Mouse (Mus musculus): ENCODE results near the gene Kif3a.
A peak's percentile ranks its signal among the peaks of the same experiment; 100 is the strongest.
"Not testable (repeated sequence)": the region's sequence is repeated elsewhere in the genome, so short reads cannot be mapped to it uniquely, and the experiment has no call there.

Kif3a gene

GRCm38 (mm10) chr11:53541222-53541621 lies 26.0 kb upstream of the Kif3a start:
- no peak for DNase-seq (ENCODE audit: low read depth in 2 of 2, low spot score in 2 of 2)

- DNase-seq (ENCODE audit: low read depth in 2 of 2, low spot score in 2 of 2) = no peak
Measured at GRCm38 (mm10) chr11:53543021-53543420, 24.2 kb upstream of the Kif3a start.

- DNase-seq (ENCODE audit: low read depth in 2 of 2, low spot score in 2 of 2) = no peak
Measured at GRCm38 (mm10) chr11:53546271-53546670, 20.9 kb upstream of the Kif3a start.

- DNase-seq (ENCODE audit: low read depth in 2 of 2, low spot score in 2 of 2) = no peak
Measured at GRCm38 (mm10) chr11:53547566-53547965, 19.6 kb upstream of the Kif3a start.

GRCm38 (mm10) chr11:53548036-53548605 lies 19.1 kb upstream of the Kif3a start:
- no peak for DNase-seq (ENCODE audit: low read depth in 2 of 2, low spot score in 2 of 2)

- DNase-seq (ENCODE audit: low read depth in 2 of 2, low spot score in 2 of 2) = no peak
Measured at GRCm38 (mm10) chr11:53550714-53551113, 16.5 kb upstream of the Kif3a start.

- no peak for DNase-seq (ENCODE audit: low read depth in 2 of 2, low spot score in 2 of 2)
Measured at GRCm38 (mm10) chr11:53551754-53552153, 15.4 kb upstream of the Kif3a start.

GRCm38 (mm10) chr11:53556529-53556928 lies 10.7 kb upstream of the Kif3a start:
- not testable (repeated sequence) for DNase-seq (ENCODE audit: low read depth in 2 of 2, low spot score in 2 of 2)

GRCm38 (mm10) chr11:53557992-53558391 lies 9.2 kb upstream of the Kif3a start:
- DNase-seq (ENCODE audit: low read depth in 2 of 2, low spot score in 2 of 2) = not testable (repeated sequence)

- DNase-seq (ENCODE audit: low read depth in 2 of 2, low spot score in 2 of 2) = not testable (repeated sequence)
Measured at GRCm38 (mm10) chr11:53559980-53560379, 7.2 kb upstream of the Kif3a start.

GRCm38 (mm10) chr11:53561986-53562385 lies 5.2 kb upstream of the Kif3a start:
- no peak for DNase-seq (ENCODE audit: low read depth in 2 of 2, low spot score in 2 of 2)

- DNase-seq (ENCODE audit: low read depth in 2 of 2, low spot score in 2 of 2) = no peak
Measured at GRCm38 (mm10) chr11:53566646-53567045, 533 bp upstream of the Kif3a start.

- DNase-seq (ENCODE audit: low read depth in 2 of 2, low spot score in 2 of 2) = no peak
Measured at GRCm38 (mm10) chr11:53580562-53580961, 13.4 kb downstream of the Kif3a start.

- no peak for DNase-seq (ENCODE audit: low read depth in 2 of 2, low spot score in 2 of 2)
Measured at GRCm38 (mm10) chr11:53583151-53583550, 16.0 kb downstream of the Kif3a start.

- no peak for DNase-seq (ENCODE audit: low read depth in 2 of 2, low spot score in 2 of 2)
Measured at GRCm38 (mm10) chr11:53584849-53585248, 17.7 kb downstream of the Kif3a start.

GRCm38 (mm10) chr11:53585510-53585909 lies 18.3 kb downstream of the Kif3a start:
- DNase-seq (ENCODE audit: low read depth in 2 of 2, low spot score in 2 of 2) = no peak

GRCm38 (mm10) chr11:53588279-53588678 lies 21.1 kb downstream of the Kif3a start:
- DNase-seq (ENCODE audit: low read depth in 2 of 2, low spot score in 2 of 2) = no peak

- peak; percentile 71 to 79 for DNase-seq (ENCODE audit: low read depth in 2 of 2, low spot score in 2 of 2)
Measured at GRCm38 (mm10) chr11:53590368-53590768, 23.2 kb downstream of the Kif3a start.

GRCm38 (mm10) chr11:53591116-53591515 lies 23.9 kb downstream of the Kif3a start:
- DNase-seq (ENCODE audit: low read depth in 2 of 2, low spot score in 2 of 2) = no peak

GRCm38 (mm10) chr11:53604983-53605382 lies 37.8 kb downstream of the Kif3a start:
- DNase-seq (ENCODE audit: low read depth in 2 of 2, low spot score in 2 of 2) = no peak

GRCm38 (mm10) chr11:53605609-53606008 lies 38.4 kb downstream of the Kif3a start:
- no peak for DNase-seq (ENCODE audit: low read depth in 2 of 2, low spot score in 2 of 2)

GRCm38 (mm10) chr11:53609231-53609630 lies 42.1 kb downstream of the Kif3a start:
- no peak for DNase-seq (ENCODE audit: low read depth in 2 of 2, low spot score in 2 of 2)

- DNase-seq (ENCODE audit: low read depth in 2 of 2, low spot score in 2 of 2) = no peak
Measured at GRCm38 (mm10) chr11:53609672-53610071, 42.5 kb downstream of the Kif3a start.

Data from CD8-positive naive resting alpha-beta T cell, adult 2 months (primary cell).